In the genomic region with DNA sequence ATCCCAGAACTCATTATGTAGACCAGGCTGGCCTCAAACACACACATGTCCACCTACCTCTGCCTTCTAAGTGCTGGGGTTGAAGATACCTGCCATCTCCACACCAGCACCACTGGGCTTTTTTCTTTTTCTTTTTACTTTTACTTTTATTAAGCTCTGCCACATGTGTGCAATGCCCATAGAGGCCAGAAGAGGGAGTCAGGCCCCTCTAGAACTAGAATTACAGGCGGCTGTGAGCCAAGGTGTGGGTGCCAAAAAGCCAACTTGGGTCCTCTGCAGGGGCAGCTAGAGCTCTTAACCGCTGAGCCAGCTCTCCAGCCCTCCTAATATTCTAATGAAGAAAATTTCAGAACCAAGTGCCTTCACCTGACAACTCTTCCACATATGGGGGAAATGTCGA, we compare ENCODE assay signal across 10 mouse cellular contexts. TPM values are rescaled to one million over a fixed set of nuclear protein-coding genes. Genes with fewer than 3 reads are reported as not detected.
DNase-seq lines count a peak whose midpoint lies in the region; ATAC-seq and TF ChIP-seq lines count a peak whose summit lies in the region.
"Had no signal": no experiment of that assay in that cellular context is flagged by ENCODE, and none has a peak within 500 bp of the region (broad histone marks: within the 10 kb centered on the region; RNA-seq: fewer than 3 reads in every experiment).

No protein-coding gene starts in this region.

- ATAC-seq in liver, postnatal 0 days: no peak
- ATAC-seq in frontal cortex, adult (ENCODE audit: low TSS enrichment): no peak

- H3K4me2 ChIP-seq in liver, postnatal 0 days (ENCODE audit: low read depth, low read length): no peak overlapping the region

- TF ChIP-seq POLR2A in thymus, adult 2 months (IDR thresholded peaks at IDR 0.05; ENCODE audit: control insufficient read depth, extremely low read depth, insufficient read depth, low read length, poor library complexity): no peak

- DNase-seq in gastrocnemius, postnatal 10 days: peak; percentile 35
- DNase-seq in gastrocnemius, postnatal 36 days: no peak
- peak; percentile 14 for DNase-seq in thymus, adult 2 months
- no peak for DNase-seq in thymus, adult 18-20 months
- peak; percentile 33 for DNase-seq in liver, postnatal 0 days
- peak; percentile 62 for DNase-seq in thymus, postnatal 4 days
- DNase-seq in urinary bladder, postnatal 4 days (ENCODE audit: low spot score in 2 of 2): no peak

- no peaks in the 10 kb centered on the region for H3K36me3 ChIP-seq in thymus, adult 2 months (ENCODE audit: control insufficient read depth, insufficient read depth, low read length)
- H3K36me3 ChIP-seq in liver, postnatal 0 days (replicated peaks; ENCODE audit: insufficient read depth, low read length): no peaks in the 10 kb centered on the region
- H3K36me3 ChIP-seq: heart, embryonic 13.5 days; midbrain, embryonic 12.5 days had no signal

- no peak overlapping the region for H3K4me3 ChIP-seq in thymus, adult 2 months (ENCODE audit: control insufficient read depth, insufficient read depth, low read length)
- H3K4me3 ChIP-seq in liver, postnatal 0 days (ENCODE audit: low read depth, low read length): no peak overlapping the region
- H3K4me3 ChIP-seq: midbrain, embryonic 12.5 days had no signal

- H3K27ac ChIP-seq in thymus, adult 2 months (ENCODE audit: control insufficient read depth, insufficient read depth, low read length): no peak overlapping the region
- H3K27ac ChIP-seq in liver, postnatal 0 days (ENCODE audit: low read depth): no peak overlapping the region
- H3K27ac ChIP-seq: heart, embryonic 13.5 days; midbrain, embryonic 12.5 days had no signal

- peak; percentile 21; the same call in 1 of the 2 replicates for TF ChIP-seq CTCF in thymus, adult 2 months (IDR thresholded peaks at IDR 0.05; ENCODE audit: borderline replicate concordance, control insufficient read depth, extremely low read depth, insufficient read depth, low read length, poor library complexity)
- peak; percentile 51 for TF ChIP-seq CTCF in liver, postnatal 0 days (IDR thresholded peaks at IDR 0.05; ENCODE audit: low read depth)

- intact Hi-C loops in gastrocnemius, postnatal 36 days (cut with DNase I): no loop called here

- no peak for TF ChIP-seq EP300 in liver, postnatal 0 days (IDR thresholded peaks at IDR 0.05; ENCODE audit: low read depth)

- H3K9me3 ChIP-seq in liver, postnatal 0 days (ENCODE audit: low read length): no peaks in the 10 kb centered on the region
- H3K9me3 ChIP-seq: heart, embryonic 13.5 days; midbrain, embryonic 12.5 days had no signal

- H3K27me3 ChIP-seq in thymus, adult 2 months (ENCODE audit: control insufficient read depth, insufficient read depth, low read length): no peaks in the 10 kb centered on the region
- no peaks in the 10 kb centered on the region for H3K27me3 ChIP-seq in liver, postnatal 0 days (ENCODE audit: insufficient read depth, low read length)

- no peak overlapping the region for H3K9ac ChIP-seq in liver, postnatal 0 days (replicated peaks)
- H3K9ac ChIP-seq: heart, embryonic 13.5 days; midbrain, embryonic 12.5 days had no signal

- no peaks in the 10 kb centered on the region for H3K4me1 ChIP-seq in thymus, adult 2 months (replicated peaks; ENCODE audit: control insufficient read depth, insufficient read depth, low read length)
- H3K4me1 ChIP-seq in liver, postnatal 0 days (ENCODE audit: insufficient read depth): no peaks in the 10 kb centered on the region
- H3K4me1 ChIP-seq: midbrain, embryonic 12.5 days had no signal

- WGBS in thymus, adult 2 months: 51% methylated on average over 3 of the region's 3 CpGs
- WGBS in liver, postnatal 0 days (ENCODE audit: insufficient replicate concordance): 38% methylated on average over 3 of the region's 3 CpGs

RNA-seq across cellular contexts. Expression of a gene that starts 30.7 kb away (rescaled TPM):
- 10 to 100 TPM; 69.5 to 75.7 TPM for total RNA-seq in gastrocnemius, postnatal 10 days (2021)
- 10 to 100 TPM; 61.1 to 68.9 TPM for total RNA-seq in gastrocnemius, postnatal 36 days (2021)
- 83.1 and 83.7 TPM in 2 replicates for polyA plus RNA-seq in thymus, adult 2 months (2012; rRNA removed)
- 53.3 and 55.5 TPM in 2 replicates for polyA plus RNA-seq in liver, postnatal 0 days (2015; fragmentation: Nextera tagmentation; extraction: Ambion mirVana)

Comparison
In these comparisons a context has a peak if more than half of its experiments do, and no peak if none do; other contexts are left out.
1. DNase-seq: peak in gastrocnemius, postnatal 10 days (single experiment), thymus, adult 2 months (single experiment), liver, postnatal 0 days (single experiment) and thymus, postnatal 4 days (single experiment); none in gastrocnemius, postnatal 36 days (0 of 2), thymus, adult 18-20 months (0 of 2) and urinary bladder, postnatal 4 days (0 of 2).